Comparison of ENCODE assay signal across 12 mouse cellular contexts in genomic region chr9:9127041-9127755, GRCm38 (mm10).
DNase-seq lines count a peak whose midpoint lies in the region; ATAC-seq and TF ChIP-seq lines count a peak whose summit lies in the region.
"Had no signal": no experiment of that assay in that cellular context is flagged by ENCODE, and none has a peak within 500 bp of the region (broad histone marks: within the 10 kb centered on the region; RNA-seq: fewer than 3 reads in every experiment).

No protein-coding gene starts in this region.

- H3K9ac ChIP-seq in lung, embryonic 14.5 days, result no peak overlapping the region
- no peak overlapping the region for H3K9ac ChIP-seq in embryonic facial prominence, embryonic 14.5 days (ENCODE audit: low read depth, low read length)
- no peak overlapping the region for H3K9ac ChIP-seq in limb, embryonic 12.5 days (replicated peaks)
- H3K9ac ChIP-seq in hindbrain, embryonic 12.5 days, result no peak overlapping the region
- H3K9ac ChIP-seq: embryonic facial prominence, embryonic 13.5 days; liver, embryonic 14.5 days had no signal

- intact Hi-C loops in left cerebral cortex, postnatal 36 days (cut with DNase I), result no loop called here

- peaks cover 3% of the 10 kb centered on the region; the same call in 1 of the 2 replicates for H3K4me1 ChIP-seq in lung, embryonic 14.5 days (ENCODE audit: insufficient read depth)
- H3K4me1 ChIP-seq in embryonic facial prominence, embryonic 14.5 days (ENCODE audit: control insufficient read depth, insufficient read depth, low read length), result peaks cover 11% of the 10 kb centered on the region
- peaks cover 20% of the 10 kb centered on the region for H3K4me1 ChIP-seq in limb, embryonic 12.5 days (replicated peaks)
- H3K4me1 ChIP-seq in hindbrain, embryonic 12.5 days, result peaks cover 5% of the 10 kb centered on the region
- peaks cover 7% of the 10 kb centered on the region for H3K4me1 ChIP-seq in midbrain, embryonic 10.5 days

- H3K27me3 ChIP-seq in lung, embryonic 14.5 days (ENCODE audit: insufficient read depth, low read length), result no peaks in the 10 kb centered on the region
- no peaks in the 10 kb centered on the region for H3K27me3 ChIP-seq in embryonic facial prominence, embryonic 14.5 days (replicated peaks; ENCODE audit: control insufficient read depth, insufficient read depth, low read length)
- H3K27me3 ChIP-seq in limb, embryonic 12.5 days, result no peaks in the 10 kb centered on the region
- H3K27me3 ChIP-seq in hindbrain, embryonic 12.5 days, result no peaks in the 10 kb centered on the region
- H3K27me3 ChIP-seq in midbrain, embryonic 10.5 days (ENCODE audit: low read depth, poor library complexity, severe bottlenecking), result no peaks in the 10 kb centered on the region
- H3K27me3 ChIP-seq: embryonic facial prominence, embryonic 13.5 days had no signal

- 32% methylated on average over 4 of the region's 4 CpGs for WGBS in lung, embryonic 14.5 days
- 31% methylated on average over 4 of the region's 4 CpGs for WGBS in embryonic facial prominence, embryonic 14.5 days
- 21% methylated on average over 4 of the region's 4 CpGs for WGBS in limb, embryonic 12.5 days
- 46% methylated on average over 4 of the region's 4 CpGs for WGBS in hindbrain, embryonic 12.5 days
- WGBS in midbrain, embryonic 10.5 days, result 52% methylated on average over 4 of the region's 4 CpGs

- H3K9me3 ChIP-seq in lung, embryonic 14.5 days (ENCODE audit: low read depth, low read length), result no peaks in the 10 kb centered on the region
- no peaks in the 10 kb centered on the region for H3K9me3 ChIP-seq in embryonic facial prominence, embryonic 14.5 days (ENCODE audit: control insufficient read depth, low read length)
- H3K9me3 ChIP-seq in limb, embryonic 12.5 days, result no peaks in the 10 kb centered on the region
- H3K9me3 ChIP-seq in hindbrain, embryonic 12.5 days (replicated peaks), result no peaks in the 10 kb centered on the region
- H3K9me3 ChIP-seq in midbrain, embryonic 10.5 days (replicated peaks), result no peaks in the 10 kb centered on the region
- H3K9me3 ChIP-seq: embryonic facial prominence, embryonic 13.5 days had no signal

- DNase-seq in lung, embryonic 14.5 days, result peak; percentile 42
- DNase-seq in lung, postnatal 14 days, result no peak
- DNase-seq in adrenal gland, adult 8-10 months, result peak; percentile 58
- DNase-seq in embryonic facial prominence, embryonic 14.5 days (ENCODE audit: low spot score), result peak; percentile 39
- DNase-seq in left cerebral cortex, postnatal 36 days (ENCODE audit: low spot score in 2 of 2), result no peak
- no peak for DNase-seq in midbrain, embryonic 10.5 days (ENCODE audit: low spot score)
- DNase-seq: thymus, postnatal 4 days had no signal

- ATAC-seq in lung, embryonic 14.5 days (ENCODE audit: insufficient read depth), result peak; percentile 56; the same call in 1 of the 2 replicates
- ATAC-seq in embryonic facial prominence, embryonic 14.5 days (ENCODE audit: low read depth), result no peak
- no peak for ATAC-seq in limb, embryonic 12.5 days (ENCODE audit: insufficient number of reproducible peaks, insufficient read depth, low FRiP score, low TSS enrichment, low read depth)
- no peak for ATAC-seq in hindbrain, embryonic 12.5 days (ENCODE audit: low FRiP score)

- H3K36me3 ChIP-seq in lung, embryonic 14.5 days (ENCODE audit: insufficient read depth), result no peaks in the 10 kb centered on the region
- no peaks in the 10 kb centered on the region for H3K36me3 ChIP-seq in embryonic facial prominence, embryonic 14.5 days (ENCODE audit: control insufficient read depth, insufficient read depth, low read length)
- H3K36me3 ChIP-seq in limb, embryonic 12.5 days, result no peaks in the 10 kb centered on the region
- no peaks in the 10 kb centered on the region for H3K36me3 ChIP-seq in hindbrain, embryonic 12.5 days
- no peaks in the 10 kb centered on the region for H3K36me3 ChIP-seq in midbrain, embryonic 10.5 days
- H3K36me3 ChIP-seq: embryonic facial prominence, embryonic 13.5 days had no signal

- no peak overlapping the region for H3K4me2 ChIP-seq in lung, embryonic 14.5 days
- H3K4me2 ChIP-seq in embryonic facial prominence, embryonic 14.5 days (ENCODE audit: low read depth, low read length), result no peak overlapping the region
- H3K4me2 ChIP-seq in limb, embryonic 12.5 days, result no peak overlapping the region
- H3K4me2 ChIP-seq in hindbrain, embryonic 12.5 days (replicated peaks), result no peak overlapping the region
- H3K4me2 ChIP-seq: embryonic facial prominence, embryonic 13.5 days had no signal

- H3K27ac ChIP-seq in lung, embryonic 14.5 days (ENCODE audit: low read depth), result no peak overlapping the region; the same call in 1 of the 2 replicates
- no peak overlapping the region; the same call in 1 of the 2 replicates for H3K27ac ChIP-seq in embryonic facial prominence, embryonic 14.5 days (replicated peaks; ENCODE audit: low read depth, low read length)
- peak overlapping the region; percentile 59; the same call in 1 of the 2 replicates for H3K27ac ChIP-seq in limb, embryonic 12.5 days
- H3K27ac ChIP-seq in hindbrain, embryonic 12.5 days, result no peak overlapping the region
- no peak overlapping the region for H3K27ac ChIP-seq in midbrain, embryonic 10.5 days (replicated peaks)
- H3K27ac ChIP-seq: embryonic facial prominence, embryonic 13.5 days; layer of hippocampus, adult 2 months; liver, embryonic 14.5 days had no signal

- TF ChIP-seq CTCF in lung, embryonic 14.5 days (IDR thresholded peaks at IDR 0.05; ENCODE audit: low read depth), result no peak

- H3K4me3 ChIP-seq in lung, embryonic 14.5 days (ENCODE audit: low read depth, low read length), result no peak overlapping the region
- H3K4me3 ChIP-seq in embryonic facial prominence, embryonic 14.5 days (ENCODE audit: low read depth, low read length), result no peak overlapping the region
- H3K4me3 ChIP-seq in limb, embryonic 12.5 days (replicated peaks), result no peak overlapping the region
- H3K4me3 ChIP-seq in hindbrain, embryonic 12.5 days, result no peak overlapping the region
- no peak overlapping the region for H3K4me3 ChIP-seq in midbrain, embryonic 10.5 days
- H3K4me3 ChIP-seq: embryonic facial prominence, embryonic 13.5 days; layer of hippocampus, adult 2 months had no signal

Comparison
In these comparisons a context has a peak if more than half of its experiments do, and no peak if none do; other contexts are left out.
1. DNase-seq: peak in lung, embryonic 14.5 days (single experiment), adrenal gland, adult 8-10 months (single experiment) and embryonic facial prominence, embryonic 14.5 days (single experiment); none in lung, postnatal 14 days (single experiment), left cerebral cortex, postnatal 36 days (0 of 2) and midbrain, embryonic 10.5 days (single experiment).